Mouse (Mus musculus) forebrain, embryonic 13.5 days (tissue): ENCODE data around the gene Atxn3. TPM values are rescaled to one million over a fixed set of nuclear protein-coding genes. Genes with fewer than 3 reads are reported as not detected.

Experiments used
- ATAC-seq: fragments of 200-750 bp; cut with Nextera tagmentation; 2 replicates; pipeline ENCODE4 v1.8.0; 2017
- H3K27ac ChIP-seq: fragments of 300-500 bp; sonication (generic); 2 replicates; pipeline ENCODE4 v1.5.1; 2015; ENCODE audit warnings: inconsistent platforms, mild to moderate bottlenecking, moderate library complexity
- H3K27me3 ChIP-seq: fragments of 300-500 bp; sonication (generic); 2 replicates; pipeline ENCODE4 v1.6.1; 2015; ENCODE audit warnings: mild to moderate bottlenecking, inconsistent platforms
- H3K36me3 ChIP-seq: fragments of 300-500 bp; sonication (generic); 2 replicates; pipeline ENCODE4 v1.6.1; 2015; ENCODE audit warnings: mild to moderate bottlenecking, inconsistent platforms; ENCODE audit not compliant: poor library complexity, severe bottlenecking
- H3K4me1 ChIP-seq: fragments of 300-500 bp; sonication (generic); 2 replicates; pipeline ENCODE4 v1.6.1; 2015; ENCODE audit warnings: inconsistent platforms
- H3K4me2 ChIP-seq: fragments of 300-500 bp; sonication (generic); 2 replicates; pipeline ENCODE4 v1.6.1; 2015; ENCODE audit warnings: inconsistent platforms, mild to moderate bottlenecking, moderate library complexity
- H3K4me3 ChIP-seq: fragments of 300-500 bp; sonication (generic); 2 replicates; pipeline ENCODE4 v1.5.1; 2015; ENCODE audit warnings: mild to moderate bottlenecking, inconsistent platforms
- H3K9ac ChIP-seq: fragments of 300-500 bp; sonication (generic); 2 replicates; pipeline ENCODE4 v1.6.1; 2015; ENCODE audit warnings: mild to moderate bottlenecking, inconsistent platforms
- H3K9me3 ChIP-seq: fragments of 300-500 bp; sonication (generic); replicated peaks from 2 replicates; pipeline ENCODE4 v1.6.1; 2016; ENCODE audit warnings: inconsistent platforms
- WGBS: fragments of 180-500 bp; shearing (Covaris S2); methylation state at CpG from one replicate; pipeline ENCODE4 v1.1.7; 2015; 5-methylcytosine and 5-hydroxymethylcytosine counted together
- polyA plus RNA-seq: library from polyadenylated mRNA; unstranded; fragments of >200 nt; fragmentation: Nextera tagmentation; extraction: Ambion mirVana; gene quantifications from 2 replicates; pipeline ENCODE4 v1.2.1, GENCODE M21; 2015

Atxn3 gene
- polyA plus RNA-seq, 1 experiment from 2014 or later, result 14.8 TPM

DNA sequence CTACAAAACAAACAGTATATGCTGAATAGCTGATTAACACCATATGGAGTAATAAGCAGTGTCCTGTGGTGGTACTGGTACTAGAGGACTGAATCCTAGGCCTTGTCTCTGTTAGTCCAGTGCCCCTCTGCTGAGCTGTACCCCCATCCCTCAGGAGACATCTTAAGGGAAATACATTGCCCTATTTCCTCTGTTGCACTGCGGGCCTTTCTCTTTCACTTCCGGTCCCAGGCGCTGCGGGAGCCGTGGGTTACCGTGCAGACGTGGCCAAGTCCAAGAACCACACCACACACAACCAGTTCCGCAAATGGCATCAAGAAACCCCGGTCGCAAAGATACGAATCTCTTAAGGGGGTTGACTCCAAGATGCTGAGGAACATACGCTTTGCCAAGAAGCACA lies 52.2 kb downstream of the Atxn3 start:
- Histone ChIP-seq H3K4me1 (peaks cover 5% of the 10 kb centered on the region; the same call in 1 of the 2 replicates), H3K27me3 (no peaks in the 10 kb centered on the region), H3K36me3 (peaks cover 31% of the 10 kb centered on the region), H3K9ac (no peak overlapping the region), H3K27ac (no peak overlapping the region), H3K4me3 (no peak overlapping the region), H3K4me2 (no peak overlapping the region), H3K9me3 (no peaks in the 10 kb centered on the region)
- WGBS, result 96% methylated on average over 12 of the region's 12 CpGs
- ATAC-seq, result no peak

DNA sequence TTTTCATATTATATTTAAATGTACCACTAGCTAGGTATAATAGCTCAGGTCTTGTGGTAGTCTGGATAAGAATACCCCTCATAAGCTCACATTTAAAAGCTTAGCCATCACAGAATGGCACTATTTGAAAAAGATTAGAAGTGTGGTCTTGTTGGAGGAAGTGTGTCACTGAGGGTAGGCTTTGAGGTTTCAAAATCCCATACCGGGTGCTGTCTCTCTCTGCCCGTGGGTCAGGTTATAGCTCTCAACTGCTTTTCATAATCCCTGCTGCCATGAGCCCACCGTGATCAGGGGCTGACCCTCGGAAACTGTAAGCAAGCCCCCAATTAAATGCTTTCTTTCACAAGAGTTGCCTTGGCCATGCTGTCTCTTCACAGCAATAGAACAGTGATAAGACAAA lies 53.1 kb downstream of the Atxn3 start:
- H3K4me1 ChIP-seq, result no peaks in the 10 kb centered on the region
- 89% methylated on average over 4 of the region's 4 CpGs for WGBS
- H3K27me3 ChIP-seq, result no peaks in the 10 kb centered on the region

DNA sequence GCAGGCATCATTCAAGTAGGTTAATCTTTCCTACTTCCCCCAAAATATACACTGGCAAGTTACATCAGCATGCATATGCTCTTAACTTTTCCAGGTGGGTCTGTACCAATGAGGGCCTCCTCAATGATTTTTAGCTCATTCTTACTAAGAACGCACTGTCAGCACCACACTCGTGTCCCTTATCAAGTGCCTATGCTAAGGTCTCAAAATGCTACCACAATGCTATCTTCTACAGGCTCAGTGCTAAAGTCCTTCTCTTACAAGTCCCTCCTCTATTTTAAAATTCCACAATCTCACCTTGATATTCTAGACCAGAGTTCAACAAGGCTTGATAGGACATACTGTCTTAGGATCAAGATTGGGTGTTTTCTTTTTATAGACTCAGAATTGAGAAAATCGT lies 53.9 kb downstream of the Atxn3 start:
- Histone ChIP-seq H3K27ac (no peak overlapping the region), H3K4me3 (no peak overlapping the region), H3K4me2 (no peak overlapping the region), H3K4me1 (no peaks in the 10 kb centered on the region), H3K9me3 (no peaks in the 10 kb centered on the region), H3K9ac (no peak overlapping the region), H3K36me3 (peaks cover 32% of the 10 kb centered on the region), H3K27me3 (no peaks in the 10 kb centered on the region)
- no peak for ATAC-seq
- WGBS, result 90% methylated on average over 3 of the region's 3 CpGs

More for the DNA sequence above, 53.1 kb downstream of the Atxn3 start:
- Histone ChIP-seq H3K9me3 (no peaks in the 10 kb centered on the region), H3K27ac (no peak overlapping the region), H3K9ac (no peak overlapping the region), H3K4me3 (no peak overlapping the region), H3K4me2 (no peak overlapping the region), H3K36me3 (peaks cover 31% of the 10 kb centered on the region)
- no peak for ATAC-seq

DNA sequence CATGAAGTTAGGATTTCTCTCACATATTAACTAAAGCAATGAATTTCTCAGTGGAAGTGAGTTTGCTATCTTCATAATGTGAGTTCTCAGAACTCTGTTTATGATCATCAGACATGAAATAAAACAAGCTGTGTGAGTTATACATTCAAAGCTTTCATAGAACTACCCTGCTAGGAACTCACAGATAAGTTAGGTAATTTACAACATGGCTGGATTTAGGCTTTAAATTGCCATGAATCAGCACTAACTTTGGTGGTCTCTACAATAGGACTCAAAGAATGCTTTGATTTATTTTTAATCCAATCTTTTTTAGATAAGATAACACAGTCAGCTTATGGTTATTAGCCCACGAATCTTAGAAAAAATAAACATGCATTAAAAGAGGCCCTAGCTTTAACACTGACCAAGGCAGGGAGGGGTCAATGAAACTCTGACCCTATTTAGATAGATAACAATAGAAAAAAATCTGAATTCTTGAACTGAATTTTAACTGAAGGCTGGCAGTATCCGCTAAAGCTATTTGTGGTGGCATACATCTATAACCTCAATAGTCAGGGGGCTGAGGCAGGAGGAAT lies 58.3 kb downstream of the Atxn3 start:
- Histone ChIP-seq H3K4me1 (no peaks in the 10 kb centered on the region), H3K4me2 (no peak overlapping the region), H3K27me3 (no peaks in the 10 kb centered on the region), H3K4me3 (no peak overlapping the region), H3K9me3 (no peaks in the 10 kb centered on the region), H3K27ac (no peak overlapping the region), H3K36me3 (peaks cover 18% of the 10 kb centered on the region), H3K9ac (no peak overlapping the region)
- 91% methylated on average over 2 of the region's 2 CpGs for WGBS
- no peak for ATAC-seq

DNA sequence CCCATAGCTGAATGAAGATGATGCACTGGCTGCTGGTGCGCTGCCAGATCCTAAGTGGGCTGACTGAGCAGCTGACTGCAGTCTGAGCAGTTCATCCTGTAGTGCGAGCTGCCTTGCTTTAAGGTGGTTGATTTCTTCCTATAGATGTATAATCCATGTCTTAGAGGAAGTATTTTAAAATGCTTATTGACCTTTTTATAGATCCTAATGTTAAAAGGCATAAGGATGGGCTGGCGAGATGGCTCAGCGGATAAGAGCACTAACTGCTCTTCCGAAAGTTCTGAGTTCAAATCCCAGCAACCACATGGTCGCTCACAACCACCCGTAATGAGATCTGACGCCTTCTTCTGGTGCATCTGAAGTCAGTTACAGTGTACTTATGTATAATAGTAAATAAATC lies 59.1 kb downstream of the Atxn3 start:
- Histone ChIP-seq H3K27me3 (no peaks in the 10 kb centered on the region), H3K9me3 (no peaks in the 10 kb centered on the region), H3K4me3 (no peak overlapping the region), H3K4me1 (no peaks in the 10 kb centered on the region), H3K36me3 (peaks cover 22% of the 10 kb centered on the region), H3K9ac (no peak overlapping the region), H3K4me2 (no peak overlapping the region), H3K27ac (no peak overlapping the region)
- WGBS, result 95% methylated on average over 8 of the region's 8 CpGs
- ATAC-seq, result no peak

DNA sequence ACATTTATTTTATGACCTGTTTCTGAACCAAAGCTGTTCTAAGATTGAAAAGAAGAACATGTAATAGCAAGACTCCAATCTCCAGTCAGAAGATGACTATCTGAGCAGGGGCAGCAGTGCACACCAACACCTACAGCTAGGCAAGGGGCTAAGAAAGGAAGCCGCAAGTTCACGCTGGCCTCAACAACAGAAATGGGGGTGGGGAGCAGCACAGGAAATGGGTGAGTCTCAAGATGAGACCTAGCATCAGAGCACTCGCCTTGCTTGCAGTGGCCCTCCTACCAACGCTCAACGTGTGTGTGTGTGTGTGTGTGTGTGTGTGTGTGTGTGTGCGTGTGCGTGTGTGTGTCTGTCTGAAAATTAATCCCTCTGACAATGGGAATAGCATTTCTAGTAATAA lies 60.9 kb downstream of the Atxn3 start:
- ATAC-seq, result no peak
- no peaks in the 10 kb centered on the region for H3K9me3 ChIP-seq
- no peak overlapping the region for H3K4me2 ChIP-seq
- H3K27me3 ChIP-seq, result no peaks in the 10 kb centered on the region
- no peaks in the 10 kb centered on the region for H3K4me1 ChIP-seq
- no peak overlapping the region for H3K4me3 ChIP-seq
- H3K36me3 ChIP-seq, result peaks cover 31% of the 10 kb centered on the region
- H3K9ac ChIP-seq, result no peak overlapping the region
- 77% methylated on average over 7 of the region's 7 CpGs for WGBS
- no peak overlapping the region for H3K27ac ChIP-seq

DNA sequence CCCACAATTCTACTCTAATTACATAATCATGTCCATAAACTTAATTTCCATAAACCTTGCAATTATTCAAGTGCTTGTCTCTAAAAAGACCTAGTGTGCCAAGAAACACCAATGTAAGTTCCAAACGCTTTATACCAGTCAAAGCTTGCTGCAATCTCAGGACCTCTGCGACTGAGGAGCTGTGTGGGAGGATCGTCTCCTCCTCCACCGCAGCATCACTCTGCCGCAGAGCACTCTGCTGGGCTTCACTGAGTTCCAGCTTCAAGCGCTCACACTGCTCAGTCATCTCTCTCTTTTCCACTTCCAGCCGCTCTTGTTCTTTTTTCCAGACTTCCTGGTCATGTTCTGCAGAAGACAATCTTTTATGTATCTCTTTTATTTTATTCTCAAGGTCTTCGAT lies 64.8 kb downstream of the Atxn3 start:
- Histone ChIP-seq H3K9me3 (no peaks in the 10 kb centered on the region), H3K4me1 (no peaks in the 10 kb centered on the region), H3K4me2 (no peak overlapping the region), H3K27me3 (no peaks in the 10 kb centered on the region), H3K27ac (no peak overlapping the region), H3K9ac (no peak overlapping the region), H3K36me3 (peaks cover 44% of the 10 kb centered on the region), H3K4me3 (no peak overlapping the region)
- no peak for ATAC-seq
- WGBS, result 88% methylated on average over 8 of the region's 8 CpGs

DNA sequence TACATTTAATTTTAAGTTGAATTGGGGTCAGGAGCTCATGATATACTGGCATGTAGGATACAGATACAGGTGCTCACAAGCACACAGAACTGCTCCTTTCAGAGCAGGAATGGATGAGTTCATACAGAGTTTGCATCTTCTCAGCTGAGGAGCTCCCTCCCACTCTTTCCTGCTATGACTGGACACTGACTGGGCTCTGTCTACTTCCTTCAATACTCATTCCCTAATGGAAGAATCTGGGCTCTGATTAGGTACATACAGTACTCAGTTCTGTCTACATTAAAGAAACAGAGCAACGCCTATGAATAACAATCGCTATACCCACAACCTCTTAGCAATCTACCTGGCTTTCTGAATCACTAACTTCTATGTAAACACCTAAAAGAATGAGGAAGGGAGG lies 65.2 kb downstream of the Atxn3 start:
- ATAC-seq, result no peak
- Histone ChIP-seq H3K9me3 (no peaks in the 10 kb centered on the region), H3K27ac (no peak overlapping the region), H3K36me3 (peaks cover 45% of the 10 kb centered on the region), H3K4me1 (no peaks in the 10 kb centered on the region), H3K9ac (no peak overlapping the region), H3K27me3 (no peaks in the 10 kb centered on the region), H3K4me3 (no peak overlapping the region), H3K4me2 (no peak overlapping the region)
- 93% methylated on average over 2 of the region's 2 CpGs for WGBS

DNA sequence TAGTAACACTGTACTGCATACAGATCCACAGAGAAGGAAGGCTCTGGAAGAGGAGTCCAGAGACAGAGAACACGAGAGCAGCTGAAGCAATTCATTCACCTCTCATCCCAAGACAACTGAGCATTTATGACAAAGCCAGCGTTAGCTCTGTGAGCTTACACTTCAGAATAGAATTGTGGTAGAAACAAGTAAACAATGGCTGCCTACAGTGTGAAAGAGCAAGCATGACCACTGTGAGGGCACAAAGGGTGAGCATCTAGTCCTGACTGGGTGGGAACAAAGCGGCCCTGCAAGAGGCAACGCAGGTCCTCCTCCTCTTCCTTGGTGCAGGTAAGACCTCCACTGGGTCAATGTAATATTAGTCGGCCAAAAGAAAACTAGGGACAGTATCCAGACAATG lies 67.0 kb downstream of the Atxn3 start:
- Histone ChIP-seq H3K9ac (no peak overlapping the region), H3K4me3 (no peak overlapping the region), H3K4me1 (no peaks in the 10 kb centered on the region), H3K4me2 (no peak overlapping the region), H3K27me3 (no peaks in the 10 kb centered on the region), H3K36me3 (peaks cover 56% of the 10 kb centered on the region), H3K9me3 (no peaks in the 10 kb centered on the region), H3K27ac (no peak overlapping the region)
- 83% methylated on average over 5 of the region's 5 CpGs for WGBS
- ATAC-seq, result no peak

DNA sequence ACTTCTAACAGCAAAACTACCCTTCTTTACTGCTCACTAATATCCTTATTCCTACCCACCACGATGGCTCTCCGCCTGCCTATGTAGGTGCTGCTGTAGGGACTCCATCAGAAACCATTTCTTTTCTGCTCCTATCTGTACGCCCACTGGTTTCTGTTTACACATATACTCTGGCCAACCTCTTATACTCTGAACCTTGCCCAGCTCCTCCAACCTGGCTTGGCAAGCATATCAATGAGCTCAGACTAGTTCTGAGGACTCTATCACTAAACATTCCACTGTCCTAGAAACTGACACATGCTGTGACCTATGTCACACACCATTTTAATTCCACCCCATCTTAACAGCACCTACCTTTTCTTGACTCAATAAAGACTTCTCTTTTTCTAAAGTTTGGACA lies 68.7 kb downstream of the Atxn3 start:
- Histone ChIP-seq H3K4me1 (no peaks in the 10 kb centered on the region), H3K9ac (no peak overlapping the region), H3K27me3 (no peaks in the 10 kb centered on the region), H3K4me3 (no peak overlapping the region), H3K9me3 (no peaks in the 10 kb centered on the region), H3K27ac (no peak overlapping the region), H3K36me3 (peaks cover 69% of the 10 kb centered on the region), H3K4me2 (no peak overlapping the region)
- no peak for ATAC-seq
- 94% methylated on average over 3 of the region's 3 CpGs for WGBS

DNA sequence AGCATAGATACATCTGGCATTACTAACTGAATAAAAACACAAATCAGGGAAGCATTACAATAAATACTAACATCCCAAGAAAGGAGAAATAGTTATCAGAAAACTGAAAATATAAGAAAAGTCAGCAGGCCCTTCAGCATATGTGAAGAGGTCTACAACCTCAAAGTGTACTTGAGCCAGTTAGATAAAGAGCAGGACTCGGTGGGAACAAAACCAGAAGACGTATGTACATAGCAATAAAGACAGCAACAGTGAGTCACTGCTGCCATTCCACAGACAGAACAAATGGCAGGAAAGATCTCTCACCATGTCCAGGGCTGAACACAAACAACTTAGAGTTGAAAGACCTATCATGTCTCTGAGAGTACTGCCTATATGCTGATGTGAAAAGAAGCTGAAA lies 69.7 kb downstream of the Atxn3 start:
- H3K4me1 ChIP-seq, result no peaks in the 10 kb centered on the region
- H3K4me2 ChIP-seq, result no peak overlapping the region
- H3K4me3 ChIP-seq, result no peak overlapping the region
- peaks cover 71% of the 10 kb centered on the region for H3K36me3 ChIP-seq
- no peak overlapping the region for H3K9ac ChIP-seq
- 93% methylated on average over 2 of the region's 2 CpGs for WGBS
- H3K27me3 ChIP-seq, result no peaks in the 10 kb centered on the region
- H3K27ac ChIP-seq, result no peak overlapping the region
- H3K9me3 ChIP-seq, result no peaks in the 10 kb centered on the region
- no peak for ATAC-seq

DNA sequence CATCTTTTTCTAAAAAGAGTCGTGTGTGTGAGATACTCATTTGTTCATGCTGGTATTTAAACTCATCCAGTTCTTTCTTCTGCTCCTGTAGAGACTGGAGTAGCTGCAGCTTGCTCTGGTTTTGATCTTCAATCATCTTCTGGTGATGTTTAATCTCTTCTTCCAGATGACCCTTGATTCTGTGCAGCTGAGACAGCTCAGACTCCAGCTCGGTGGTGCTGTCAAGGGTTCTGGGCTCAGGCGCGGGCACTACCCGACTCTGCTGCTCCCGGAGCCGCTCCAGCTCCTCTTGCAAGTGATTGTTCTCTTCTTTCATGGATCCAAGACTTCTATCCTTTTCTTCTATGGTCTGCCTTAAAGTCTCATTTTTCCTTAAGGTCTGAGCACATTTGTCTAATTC lies 73.1 kb downstream of the Atxn3 start:
- no peak overlapping the region for H3K4me2 ChIP-seq
- H3K9me3 ChIP-seq, result no peaks in the 10 kb centered on the region
- H3K27me3 ChIP-seq, result no peaks in the 10 kb centered on the region
- WGBS, result 92% methylated on average over 7 of the region's 7 CpGs
- H3K9ac ChIP-seq, result no peak overlapping the region
- H3K27ac ChIP-seq, result no peak overlapping the region
- no peaks in the 10 kb centered on the region for H3K4me1 ChIP-seq
- no peak for ATAC-seq
- peaks cover 63% of the 10 kb centered on the region for H3K36me3 ChIP-seq
- no peak overlapping the region for H3K4me3 ChIP-seq

DNA sequence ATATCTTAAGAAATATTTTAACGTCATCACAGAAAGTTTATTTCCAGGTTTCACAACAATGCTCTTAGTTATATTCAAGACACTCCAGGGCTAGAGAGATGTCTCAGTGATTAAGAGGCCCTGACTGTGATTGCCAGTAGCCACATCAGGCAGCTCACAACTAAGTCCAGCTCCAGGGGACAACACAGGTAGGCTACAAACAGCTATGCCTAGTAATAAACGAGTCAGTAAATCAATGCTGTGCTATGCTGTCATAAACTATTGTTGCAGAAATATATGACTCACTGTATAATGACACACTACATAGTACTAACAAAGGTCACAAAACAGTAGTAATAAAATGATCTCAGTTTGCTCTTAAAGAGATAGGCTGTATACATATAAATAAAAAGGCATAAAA lies 81.7 kb downstream of the Atxn3 start:
- no peak overlapping the region for H3K9ac ChIP-seq
- no peak overlapping the region for H3K4me3 ChIP-seq
- H3K27ac ChIP-seq, result no peak overlapping the region
- WGBS, result 97% methylated on average over 2 of the region's 2 CpGs
- H3K36me3 ChIP-seq, result peaks cover 43% of the 10 kb centered on the region
- ATAC-seq, result no peak
- H3K9me3 ChIP-seq, result no peaks in the 10 kb centered on the region
- H3K27me3 ChIP-seq, result no peaks in the 10 kb centered on the region
- H3K4me1 ChIP-seq, result no peaks in the 10 kb centered on the region
- H3K4me2 ChIP-seq, result no peak overlapping the region
